Mouse (Mus musculus): ENCODE results near the gene Slc12a8. TPM values are rescaled to one million over a fixed set of nuclear protein-coding genes. Genes with fewer than 3 reads are reported as not detected.

Slc12a8 gene
- total RNA-seq, 4 experiments from 2014 or later, result 0.80 to 1.6 (median 1.3) TPM

GRCm38 (mm10) chr16:33696811-33697575, 179.9 kb downstream of the Slc12a8 start:
- no peak for DNase-seq (ENCODE audit: low spot score in 2 of 2)

GRCm38 (mm10) chr16:33697576-33698276, 180.6 kb downstream of the Slc12a8 start:
- DNase-seq (ENCODE audit: low spot score in 2 of 2), result no peak

GRCm38 (mm10) chr16:33698277-33698790, 181.2 kb downstream of the Slc12a8 start:
- DNase-seq (ENCODE audit: low spot score in 2 of 2), result no peak

- no peak for DNase-seq (ENCODE audit: low spot score in 2 of 2)
These were observed 183.5 kb downstream of the Slc12a8 start for GRCm38 (mm10) chr16:33700584-33700983.

- DNase-seq (ENCODE audit: low spot score in 2 of 2), result no peak
These were observed 184.7 kb downstream of the Slc12a8 start for GRCm38 (mm10) chr16:33701872-33702271.

- no peak for DNase-seq (ENCODE audit: low spot score in 2 of 2)
These were observed 187.2 kb downstream of the Slc12a8 start for GRCm38 (mm10) chr16:33704289-33704688.

- DNase-seq (ENCODE audit: low spot score in 2 of 2), result no peak
These were observed 188.1 kb downstream of the Slc12a8 start for GRCm38 (mm10) chr16:33705258-33705657.

- DNase-seq (ENCODE audit: low spot score in 2 of 2), result no peak
These were observed 189.2 kb downstream of the Slc12a8 start for GRCm38 (mm10) chr16:33706111-33706890.

GRCm38 (mm10) chr16:33708031-33708430, 190.9 kb downstream of the Slc12a8 start:
- DNase-seq (ENCODE audit: low spot score in 2 of 2), result no peak

- no peak for DNase-seq (ENCODE audit: low spot score in 2 of 2)
These were observed 191.7 kb downstream of the Slc12a8 start for GRCm38 (mm10) chr16:33708585-33709397.

Other genes with a start within 250 kb of the Slc12a8 start
- 100 to 1,000 TPM; 160 to 197 (median 184) TPM for gene Zfp148, start 136.5 kb upstream of the Slc12a8 start, total RNA-seq (2022)
- 10 to 100 TPM; 28.1 to 32.8 (median 31.7) TPM for gene Heg1, start 167.0 kb downstream of the Slc12a8 start, total RNA-seq (2022)

Measured in left cerebral cortex, adult 8-10 months (tissue).